Mouse (Mus musculus) cerebellum, adult 2 months (tissue): Measurements from ENCODE around the gene Krtap7-1. TPM values are rescaled to one million over a fixed set of nuclear protein-coding genes. Genes with fewer than 3 reads are reported as not detected.

ENCODE experiments used
- DNase-seq, 2 experiments: peaks; one replicate each; pipeline ENCODE4 v3.0.0; 2021
- H3K27ac ChIP-seq: fragments of 200-500 bp; 2 replicates; pipeline ENCODE4 v1.5.1; 2012; ENCODE audit warnings: low read length, control low read depth, inconsistent platforms; ENCODE audit not compliant: insufficient read depth
- H3K27me3 ChIP-seq: fragments of 200-500 bp; 2 replicates; pipeline ENCODE4 v1.6.1; 2012; ENCODE audit warnings: inconsistent platforms, mild to moderate bottlenecking, low read length, moderate library complexity; ENCODE audit not compliant: control insufficient read depth, insufficient read depth
- H3K4me1 ChIP-seq: fragments of 200-500 bp; 2 replicates; pipeline ENCODE4 v1.6.1; 2011; ENCODE audit warnings: low read length; ENCODE audit not compliant: control insufficient read depth, insufficient read depth
- H3K4me3 ChIP-seq: fragments of 200-500 bp; replicated peaks from 2 replicates; pipeline ENCODE3; 2011; ENCODE audit warnings: mild to moderate bottlenecking, low read depth, low read length, control low read depth; ENCODE audit not compliant: insufficient read depth
- CTCF ChIP-seq: fragments of 200-500 bp; IDR thresholded peaks from 2 replicates; pipeline ENCODE4 v1.5.1; 2011; ENCODE audit warnings: low read depth, mild to moderate bottlenecking, control low read depth, low read length, moderate library complexity, borderline replicate concordance; ENCODE audit not compliant: insufficient read depth
- POLR2A ChIP-seq: fragments of 200-500 bp; IDR thresholded peaks from 2 replicates; pipeline ENCODE4 v1.6.1; 2011; ENCODE audit warnings: low read length, control low read depth, borderline replicate concordance; ENCODE audit not compliant: insufficient read depth
- WGBS: fragments of 180-500 bp; shearing (Covaris S2); methylation state at CpG from one replicate; pipeline ENCODE4 v1.1.7; 2018; 5-methylcytosine and 5-hydroxymethylcytosine counted together
- polyA plus RNA-seq: library from polyadenylated mRNA; depleted of rRNA; stranded (reverse); fragments of >200 nt; gene quantifications from 2 replicates; pipeline ENCODE4 v1.2.3, GENCODE M21; 2012; rRNA removed

The Krtap7-1 gene
- polyA plus RNA-seq: not detected in 2 replicates

- Histone ChIP-seq H3K4me1 (no peaks in the 10 kb centered on the region), H3K27ac (no peak within 1 kb of the TSS), H3K27me3 (no peaks in the 10 kb centered on the region), H3K4me3 (no peak within 1 kb of the TSS)
- no peak for TF ChIP-seq POLR2A
- TF ChIP-seq CTCF: no peak
- WGBS: 87% methylated on average over 4 of the region's 4 CpGs
- DNase-seq: no peak
Measured at GRCm38 (mm10) chr16:89508223-89508622, at the start of gene Krtap7-1. Gene Krtap7-1 (minus strand): TSS chr16:89508323.

GRCm38 (mm10) chr16:89550298-89550697 is 42.2 kb upstream of the Krtap7-1 start:
- TF ChIP-seq POLR2A (no peak), CTCF (no peak)
- Histone ChIP-seq H3K27ac (no peak overlapping the region), H3K4me1 (no peaks in the 10 kb centered on the region), H3K27me3 (no peaks in the 10 kb centered on the region), H3K4me3 (no peak overlapping the region)
- DNase-seq: peak in 1 of 2 experiments; percentile 16

- Histone ChIP-seq H3K27ac (no peak overlapping the region), H3K4me3 (no peak overlapping the region), H3K4me1 (no peaks in the 10 kb centered on the region), H3K27me3 (no peaks in the 10 kb centered on the region)
- WGBS: 63% methylated on average over 5 of the region's 5 CpGs
- no peak for DNase-seq
- TF ChIP-seq POLR2A: no peak
- no peak for TF ChIP-seq CTCF
Measured at GRCm38 (mm10) chr16:89538031-89538484, 29.9 kb upstream of the Krtap7-1 start.

GRCm38 (mm10) chr16:89537349-89537748 is 29.2 kb upstream of the Krtap7-1 start:
- Histone ChIP-seq H3K4me3 (no peak overlapping the region), H3K27me3 (no peaks in the 10 kb centered on the region), H3K27ac (no peak overlapping the region), H3K4me1 (no peaks in the 10 kb centered on the region)
- DNase-seq: no peak
- WGBS: 30% methylated on average over 6 of the region's 6 CpGs
- TF ChIP-seq POLR2A (no peak), CTCF (no peak)

- H3K27me3 ChIP-seq: no peaks in the 10 kb centered on the region
- H3K4me3 ChIP-seq: no peak overlapping the region
- WGBS: 26% methylated on average over 7 of the region's 7 CpGs
- H3K27ac ChIP-seq: no peak overlapping the region
- TF ChIP-seq POLR2A (no peak), CTCF (no peak)
- no peaks in the 10 kb centered on the region for H3K4me1 ChIP-seq
- no peak for DNase-seq
Measured at GRCm38 (mm10) chr16:89530547-89530946, 22.4 kb upstream of the Krtap7-1 start.

GRCm38 (mm10) chr16:89529846-89530245 is 21.7 kb upstream of the Krtap7-1 start:
- 60% methylated on average over 7 of the region's 7 CpGs for WGBS
- Histone ChIP-seq H3K4me1 (no peaks in the 10 kb centered on the region), H3K27ac (no peak overlapping the region), H3K4me3 (no peak overlapping the region), H3K27me3 (no peaks in the 10 kb centered on the region)
- no peak for DNase-seq
- TF ChIP-seq CTCF: no peak
- TF ChIP-seq POLR2A: no peak

- no peak for DNase-seq
- WGBS: 60% methylated on average over 3 of the region's 3 CpGs
- no peak for TF ChIP-seq POLR2A
- no peak for TF ChIP-seq CTCF
- no peak overlapping the region for H3K27ac ChIP-seq
- no peaks in the 10 kb centered on the region for H3K27me3 ChIP-seq
- no peaks in the 10 kb centered on the region for H3K4me1 ChIP-seq
- H3K4me3 ChIP-seq: no peak overlapping the region
Measured at GRCm38 (mm10) chr16:89528380-89528779, 20.3 kb upstream of the Krtap7-1 start.

- DNase-seq: no peak
- Histone ChIP-seq H3K4me1 (no peaks in the 10 kb centered on the region), H3K27ac (no peak overlapping the region), H3K27me3 (no peaks in the 10 kb centered on the region), H3K4me3 (no peak overlapping the region)
- 62% methylated on average over 4 of the region's 4 CpGs for WGBS
- TF ChIP-seq POLR2A (no peak), CTCF (no peak)
Measured at GRCm38 (mm10) chr16:89520996-89521395, 12.9 kb upstream of the Krtap7-1 start.

- no peak overlapping the region for H3K27ac ChIP-seq
- 79% methylated on average over 2 of the region's 2 CpGs for WGBS
- H3K4me1 ChIP-seq: no peaks in the 10 kb centered on the region
- TF ChIP-seq POLR2A (no peak), CTCF (no peak)
- no peak for DNase-seq
- no peak overlapping the region for H3K4me3 ChIP-seq
- H3K27me3 ChIP-seq: no peaks in the 10 kb centered on the region
Measured at GRCm38 (mm10) chr16:89520555-89520954, 12.4 kb upstream of the Krtap7-1 start.
